Comparison of ENCODE assay signal across 17 mouse cellular contexts in the genomic region with DNA sequence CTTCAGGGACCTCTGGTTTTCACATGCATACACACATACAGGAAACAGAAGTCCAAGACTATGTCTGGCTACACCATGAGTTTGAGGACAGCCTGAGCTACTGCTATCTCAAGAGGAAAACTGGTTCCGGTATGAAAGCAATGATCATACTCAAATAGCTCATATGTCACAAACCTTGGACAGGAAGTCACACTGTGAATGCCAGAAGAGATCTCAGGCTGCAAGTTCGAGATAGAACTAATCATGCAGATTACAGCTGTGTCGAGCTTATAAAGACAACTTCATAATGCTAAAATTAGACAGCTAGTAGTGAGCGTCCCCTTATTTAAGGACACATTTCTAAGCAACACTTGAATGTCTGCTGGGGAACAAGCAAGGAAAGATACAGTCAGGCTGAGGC. TPM values are rescaled to one million over a fixed set of nuclear protein-coding genes. Genes with fewer than 3 reads are reported as not detected.
A peak's percentile ranks its signal among the peaks of the same experiment; 100 is the strongest.
DNase-seq lines count a peak whose midpoint lies in the region; ATAC-seq and TF ChIP-seq lines count a peak whose summit lies in the region.
"Had no signal": no experiment of that assay in that cellular context is flagged by ENCODE, and none has a peak within 500 bp of the region (broad histone marks: within the 10 kb centered on the region; RNA-seq: fewer than 3 reads in every experiment).

No protein-coding gene starts in this region.

- peak; percentile 30 to 32 for DNase-seq in heart, adult 18-20 months
- no peak for DNase-seq in heart, postnatal 14 days
- no peak for DNase-seq in spleen, adult 2 months (ENCODE audit: low read depth in 1 of 2, low spot score in 2 of 2)
- DNase-seq in spleen, adult 18-20 months, result no peak
- DNase-seq in liver, embryonic 13.5 days, result no peak
- DNase-seq in stomach, postnatal 0 days (ENCODE audit: low spot score), result no peak
- no peak for DNase-seq in layer of hippocampus, adult 9-10 months (ENCODE audit: low spot score)
- DNase-seq in layer of hippocampus, postnatal 14 days (ENCODE audit: low spot score in 2 of 2), result no peak
- DNase-seq: cerebellum, adult 8-10 months; kidney, postnatal 25 days had no signal

- H3K36me3 ChIP-seq in spleen, adult 2 months (ENCODE audit: control insufficient read depth, insufficient read depth, low read length), result no peaks in the 10 kb centered on the region
- no peaks in the 10 kb centered on the region for H3K36me3 ChIP-seq in liver, embryonic 13.5 days
- H3K36me3 ChIP-seq in stomach, postnatal 0 days (ENCODE audit: control insufficient read depth, insufficient read depth, low read length), result no peaks in the 10 kb centered on the region
- H3K36me3 ChIP-seq: embryonic facial prominence, embryonic 12.5 days; forebrain, embryonic 12.5 days; intestine, embryonic 15.5 days had no signal

- intact Hi-C loops in heart, postnatal 14 days (cut with DNase I), result no loop called here

- H3K9ac ChIP-seq in liver, embryonic 13.5 days, result no peak overlapping the region
- no peak overlapping the region for H3K9ac ChIP-seq in stomach, postnatal 0 days (ENCODE audit: low read length)
- H3K9ac ChIP-seq: embryonic facial prominence, embryonic 12.5 days; forebrain, embryonic 12.5 days; intestine, embryonic 15.5 days; limb, embryonic 15.5 days had no signal

- TF ChIP-seq POLR2A in spleen, adult 2 months (IDR thresholded peaks at IDR 0.05; ENCODE audit: low read depth, low read length), result no peak

- H3K4me2 ChIP-seq in liver, embryonic 13.5 days, result no peak overlapping the region
- no peak overlapping the region for H3K4me2 ChIP-seq in stomach, postnatal 0 days (replicated peaks; ENCODE audit: low read depth)
- H3K4me2 ChIP-seq: embryonic facial prominence, embryonic 12.5 days; forebrain, embryonic 12.5 days; intestine, embryonic 15.5 days; limb, embryonic 15.5 days; midbrain, embryonic 11.5 days had no signal

- H3K4me3 ChIP-seq in spleen, adult 2 months (ENCODE audit: extremely low read depth, insufficient read depth, insufficient read length), result no peak overlapping the region
- H3K4me3 ChIP-seq in liver, embryonic 13.5 days (replicated peaks), result no peak overlapping the region
- H3K4me3 ChIP-seq in stomach, postnatal 0 days (ENCODE audit: low read depth, low read length), result no peak overlapping the region
- H3K4me3 ChIP-seq: embryonic facial prominence, embryonic 12.5 days; forebrain, embryonic 12.5 days; intestine, embryonic 15.5 days; limb, embryonic 15.5 days had no signal

- peak; percentile 37; the same call in 1 of the 2 replicates for ATAC-seq in liver, embryonic 13.5 days (ENCODE audit: low read depth)
- ATAC-seq in stomach, postnatal 0 days (ENCODE audit: low FRiP score, low TSS enrichment), result no peak

- no peaks in the 10 kb centered on the region for H3K9me3 ChIP-seq in liver, embryonic 13.5 days (replicated peaks)
- H3K9me3 ChIP-seq in stomach, postnatal 0 days (ENCODE audit: control insufficient read depth, low read length), result no peaks in the 10 kb centered on the region
- H3K9me3 ChIP-seq: embryonic facial prominence, embryonic 12.5 days; forebrain, embryonic 12.5 days; intestine, embryonic 15.5 days; limb, embryonic 15.5 days had no signal

- H3K4me1 ChIP-seq in spleen, adult 2 months (ENCODE audit: control insufficient read depth, insufficient read depth, insufficient read length), result peaks cover 22% of the 10 kb centered on the region
- peaks cover 49% of the 10 kb centered on the region for H3K4me1 ChIP-seq in liver, embryonic 13.5 days (replicated peaks)
- H3K4me1 ChIP-seq in stomach, postnatal 0 days (replicated peaks; ENCODE audit: control insufficient read depth, insufficient read depth), result no peaks in the 10 kb centered on the region
- H3K4me1 ChIP-seq: embryonic facial prominence, embryonic 12.5 days; forebrain, embryonic 12.5 days; limb, embryonic 15.5 days had no signal

- H3K27me3 ChIP-seq in spleen, adult 2 months (ENCODE audit: control insufficient read depth, insufficient read depth, low read length), result no peaks in the 10 kb centered on the region
- no peaks in the 10 kb centered on the region for H3K27me3 ChIP-seq in liver, embryonic 13.5 days
- no peaks in the 10 kb centered on the region for H3K27me3 ChIP-seq in stomach, postnatal 0 days (ENCODE audit: control insufficient read depth, insufficient read depth, low read length)
- H3K27me3 ChIP-seq: embryonic facial prominence, embryonic 12.5 days; forebrain, embryonic 12.5 days; intestine, embryonic 15.5 days; limb, embryonic 15.5 days had no signal

- no peak for TF ChIP-seq CTCF in spleen, adult 2 months (IDR thresholded peaks at IDR 0.05; ENCODE audit: extremely low read depth, insufficient read depth, insufficient read length, insufficient replicate concordance)
- no peak for TF ChIP-seq CTCF in stomach, postnatal 0 days (IDR thresholded peaks at IDR 0.05; ENCODE audit: low read depth)

- no peak for TF ChIP-seq EP300 in stomach, postnatal 0 days (optimal IDR thresholded peaks at IDR 0.05)

- 0 out of 2 replicates have a peak overlapping the region, but pooled peaks have one; percentile 54 for H3K27ac ChIP-seq in spleen, adult 2 months (ENCODE audit: insufficient read depth, low read length)
- H3K27ac ChIP-seq in liver, embryonic 13.5 days, result no peak overlapping the region
- H3K27ac ChIP-seq in stomach, postnatal 0 days (replicated peaks), result peak overlapping the region; percentile 85
- H3K27ac ChIP-seq: embryonic facial prominence, embryonic 12.5 days; forebrain, embryonic 12.5 days had no signal

- 21% methylated on average over 4 of the region's 4 CpGs for WGBS in spleen, adult 2 months
- 12% methylated on average over 4 of the region's 4 CpGs for WGBS in liver, embryonic 13.5 days (ENCODE audit: insufficient replicate concordance)
- WGBS in stomach, postnatal 0 days, result 42% methylated on average over 4 of the region's 4 CpGs

RNA-seq across cellular contexts. Expression of a gene that starts 12.1 kb away (rescaled TPM):
- 1 to 10 TPM in 1 of 2 experiments, not detected in 1; 4.0 TPM for total RNA-seq in heart, adult 18-20 months (2021)
- total RNA-seq in heart, postnatal 14 days (2021), result 1 to 10 TPM in 1 of 2 experiments, not detected in 1; 1.3 TPM
- not detected in 2 replicates for polyA plus RNA-seq in spleen, adult 2 months (2012; rRNA removed)
- 1.0 TPM in 1 of 2 replicates, not detected in the other for polyA plus RNA-seq in liver, embryonic 13.5 days (2015; fragmentation: Nextera tagmentation; extraction: Ambion mirVana)
- not detected in 2 replicates for polyA plus RNA-seq in stomach, postnatal 0 days (2015; fragmentation: Nextera tagmentation; extraction: Ambion mirVana)
- not detected for total RNA-seq in layer of hippocampus, postnatal 14 days (2021)
- polyA plus RNA-seq: C2C12; embryonic facial prominence, embryonic 12.5 days; forebrain, embryonic 12.5 days; hindbrain, embryonic 11.5 days; intestine, embryonic 15.5 days; limb, embryonic 15.5 days; midbrain, embryonic 11.5 days had no signal

RNA-seq across cellular contexts. Expression of a gene that starts 44.8 kb away (rescaled TPM):
- 10 to 100 TPM; 14.2 to 22.1 TPM for total RNA-seq in heart, adult 18-20 months (2021)
- 10 to 100 TPM; 23.2 to 25.1 TPM for total RNA-seq in heart, postnatal 14 days (2021)
- polyA plus RNA-seq in spleen, adult 2 months (2012; rRNA removed), result 3.8 and 4.5 TPM in 2 replicates
- 16.7 and 19.0 TPM in 2 replicates for polyA plus RNA-seq in liver, embryonic 13.5 days (2015; fragmentation: Nextera tagmentation; extraction: Ambion mirVana)
- polyA plus RNA-seq in stomach, postnatal 0 days (2015; fragmentation: Nextera tagmentation; extraction: Ambion mirVana), result 281 and 313 TPM in 2 replicates
- total RNA-seq in layer of hippocampus, postnatal 14 days (2021), result 10 to 100 TPM; 24.1 to 30.9 TPM

RNA-seq across cellular contexts. Expression of a gene that starts 56.5 kb away (rescaled TPM):
- 100 to 1,000 TPM in 1 of 2 experiments, 10 to 100 TPM in 1; 94.3 to 101 TPM for total RNA-seq in heart, adult 18-20 months (2021)
- 100 to 1,000 TPM in 1 of 2 experiments, 10 to 100 TPM in 1; 93.4 to 103 TPM for total RNA-seq in heart, postnatal 14 days (2021)
- 120 and 164 TPM in 2 replicates for polyA plus RNA-seq in spleen, adult 2 months (2012; rRNA removed)
- 34.9 and 39.6 TPM in 2 replicates for polyA plus RNA-seq in liver, embryonic 13.5 days (2015; fragmentation: Nextera tagmentation; extraction: Ambion mirVana)
- 355 and 360 TPM in 2 replicates for polyA plus RNA-seq in stomach, postnatal 0 days (2015; fragmentation: Nextera tagmentation; extraction: Ambion mirVana)
- 100 to 1,000 TPM; 150 to 155 TPM for total RNA-seq in layer of hippocampus, postnatal 14 days (2021)

RNA-seq across cellular contexts. Expression of a gene that starts 56.5 kb away (rescaled TPM):
- 10 to 100 TPM; 62.9 to 64.2 TPM for total RNA-seq in heart, adult 18-20 months (2021)
- 10 to 100 TPM; 62.5 to 66.3 TPM for total RNA-seq in heart, postnatal 14 days (2021)
- 9.7 and 11.7 TPM in 2 replicates for polyA plus RNA-seq in spleen, adult 2 months (2012; rRNA removed)
- 116 and 132 TPM in 2 replicates for polyA plus RNA-seq in liver, embryonic 13.5 days (2015; fragmentation: Nextera tagmentation; extraction: Ambion mirVana)
- polyA plus RNA-seq in stomach, postnatal 0 days (2015; fragmentation: Nextera tagmentation; extraction: Ambion mirVana), result 130 and 136 TPM in 2 replicates
- 100 to 1,000 TPM; 130 to 137 TPM for total RNA-seq in layer of hippocampus, postnatal 14 days (2021)

Comparison
In these comparisons a context has a peak if more than half of its experiments do, and no peak if none do; other contexts are left out.
1. DNase-seq: peak in heart, adult 18-20 months (2 of 2); none in heart, postnatal 14 days (0 of 2), spleen, adult 2 months (0 of 2), spleen, adult 18-20 months (0 of 2), liver, embryonic 13.5 days (single experiment), stomach, postnatal 0 days (single experiment), layer of hippocampus, adult 9-10 months (single experiment) and layer of hippocampus, postnatal 14 days (0 of 2).